8 mouse cellular contexts compared by ENCODE assay signal in genomic region chr13:55445361-55446091, GRCm38 (mm10). TPM values are rescaled to one million over a fixed set of nuclear protein-coding genes. Genes with fewer than 3 reads are reported as not detected.
DNase-seq lines count a peak whose midpoint lies in the region; ATAC-seq and TF ChIP-seq lines count a peak whose summit lies in the region.

No protein-coding gene starts in this region.

- peak overlapping the region; percentile 78 for H3K9ac ChIP-seq in heart, postnatal 0 days (replicated peaks; ENCODE audit: low read depth, low read length)

- no peak for ATAC-seq in heart, postnatal 0 days (ENCODE audit: insufficient read depth, low read depth)

- WGBS in heart, postnatal 0 days: under 1% methylated on average over 62 of the region's 66 CpGs
- 1% methylated on average over 66 of the region's 66 CpGs for WGBS in midbrain, embryonic 10.5 days

- no peaks in the 10 kb centered on the region for H3K9me3 ChIP-seq in heart, postnatal 0 days (replicated peaks; ENCODE audit: control insufficient read depth, low read length)
- H3K9me3 ChIP-seq in midbrain, embryonic 10.5 days (replicated peaks): no peaks in the 10 kb centered on the region

- H3K4me1 ChIP-seq in bone marrow macrophage, adult 2 months (ENCODE audit: control insufficient read depth, insufficient read depth, low read length): peaks cover 26% of the 10 kb centered on the region
- peaks cover 41% of the 10 kb centered on the region for H3K4me1 ChIP-seq in heart, postnatal 0 days (ENCODE audit: control insufficient read depth, insufficient read depth)
- H3K4me1 ChIP-seq in midbrain, embryonic 10.5 days: peaks cover 37% of the 10 kb centered on the region

- H3K36me3 ChIP-seq in heart, postnatal 0 days (replicated peaks; ENCODE audit: control insufficient read depth, insufficient read depth, low read length): peaks cover 5% of the 10 kb centered on the region; the same call in 1 of the 2 replicates
- H3K36me3 ChIP-seq in midbrain, embryonic 10.5 days: peaks cover 25% of the 10 kb centered on the region

- TF ChIP-seq CTCF in layer of hippocampus, adult 2 months (conservative IDR thresholded peaks at IDR 0.05): no peak; the same call in 1 of the 2 replicates
- TF ChIP-seq CTCF in bone marrow macrophage, adult 2 months (IDR thresholded peaks at IDR 0.05; ENCODE audit: low read depth, low read length): no peak
- TF ChIP-seq CTCF in heart, postnatal 0 days (IDR thresholded peaks at IDR 0.05; ENCODE audit: low read depth): no peak

- peak overlapping the region; percentile 81 for H3K4me2 ChIP-seq in heart, postnatal 0 days (ENCODE audit: low read depth, low read length)

- TF ChIP-seq POLR2A in bone marrow macrophage, adult 2 months (IDR thresholded peaks at IDR 0.05; ENCODE audit: borderline replicate concordance, low read depth, low read length): no peak

- DNase-seq in layer of hippocampus, adult 2 months (ENCODE audit: low spot score in 2 of 2): no peak
- DNase-seq in layer of hippocampus, postnatal 14 days (ENCODE audit: low spot score in 2 of 2): no peak
- DNase-seq in heart, postnatal 0 days (ENCODE audit: low spot score): no peak
- peak; percentile 77 for DNase-seq in midbrain, embryonic 10.5 days (ENCODE audit: low spot score)
- DNase-seq in ovary, postnatal 14 days (ENCODE audit: low spot score): no peak
- DNase-seq in cerebellum, postnatal 25 days: no peak
- no peak for DNase-seq in gastrocnemius, postnatal 4 days (ENCODE audit: low spot score in 2 of 2)

- peak overlapping the region; percentile 70 for H3K4me3 ChIP-seq in layer of hippocampus, adult 2 months
- H3K4me3 ChIP-seq in bone marrow macrophage, adult 2 months (ENCODE audit: insufficient read depth, low read length): peak overlapping the region; percentile 93
- H3K4me3 ChIP-seq in heart, postnatal 0 days (ENCODE audit: low read depth, low read length): peak overlapping the region; percentile 74
- peak overlapping the region; percentile 93 for H3K4me3 ChIP-seq in midbrain, embryonic 10.5 days

- no peaks in the 10 kb centered on the region for H3K27me3 ChIP-seq in heart, postnatal 0 days (ENCODE audit: control insufficient read depth, insufficient read depth, low read length)
- H3K27me3 ChIP-seq in midbrain, embryonic 10.5 days (ENCODE audit: low read depth, poor library complexity, severe bottlenecking): no peaks in the 10 kb centered on the region

- no peak for TF ChIP-seq EP300 in heart, postnatal 0 days (IDR thresholded peaks at IDR 0.05; ENCODE audit: low read depth)

- peak overlapping the region; percentile 94 for H3K27ac ChIP-seq in layer of hippocampus, adult 2 months
- H3K27ac ChIP-seq in bone marrow macrophage, adult 2 months (ENCODE audit: insufficient read depth, low read depth, low read length): peak overlapping the region; percentile 78
- peak overlapping the region; percentile 89 for H3K27ac ChIP-seq in heart, postnatal 0 days (ENCODE audit: low read depth)
- peak overlapping the region; percentile 98 for H3K27ac ChIP-seq in midbrain, embryonic 10.5 days (replicated peaks)

RNA-seq across cellular contexts. Expression of gene Grk6, which starts 0.7 kb away (rescaled TPM):
- total RNA-seq in layer of hippocampus, adult 2 months (2021): 10 to 100 TPM; 64.8 to 65.8 TPM
- 10 to 100 TPM; 74.2 to 76.8 TPM for total RNA-seq in layer of hippocampus, postnatal 14 days (2021)
- polyA plus RNA-seq in bone marrow macrophage, adult 2 months (2012; ENCODE audit: insufficient read depth, insufficient read length, missing spikeins): 42.1 and 43.0 TPM in 2 replicates
- 27.2 and 44.4 TPM in 2 replicates for total RNA-seq in heart, postnatal 0 days (2014; rRNA removed; ENCODE audit: low replicate concordance)
- 10.7 TPM in 2 replicates for polyA plus RNA-seq in heart, postnatal 0 days (2015; fragmentation: Nextera tagmentation; extraction: Ambion mirVana)
- 41.8 and 51.4 TPM in 2 replicates for polyA plus RNA-seq in midbrain, embryonic 10.5 days (2016; fragmentation: Nextera tagmentation; extraction: Ambion mirVana)
- total RNA-seq in gastrocnemius, postnatal 4 days (2021): 10 to 100 TPM; 32.9 TPM

RNA-seq across cellular contexts. Expression of gene Prr7, which starts 18.5 kb away (rescaled TPM):
- 10 to 100 TPM; 83.0 to 84.5 TPM for total RNA-seq in layer of hippocampus, adult 2 months (2021)
- 10 to 100 TPM; 89.9 to 92.7 TPM for total RNA-seq in layer of hippocampus, postnatal 14 days (2021)
- not detected in 2 replicates for polyA plus RNA-seq in bone marrow macrophage, adult 2 months (2012; ENCODE audit: insufficient read depth, insufficient read length, missing spikeins)
- 3.6 and 8.2 TPM in 2 replicates for total RNA-seq in heart, postnatal 0 days (2014; rRNA removed; ENCODE audit: low replicate concordance)
- 0.08 TPM in 1 of 2 replicates, not detected in the other for polyA plus RNA-seq in heart, postnatal 0 days (2015; fragmentation: Nextera tagmentation; extraction: Ambion mirVana)
- polyA plus RNA-seq in midbrain, embryonic 10.5 days (2016; fragmentation: Nextera tagmentation; extraction: Ambion mirVana): 0.69 and 0.87 TPM in 2 replicates
- total RNA-seq in gastrocnemius, postnatal 4 days (2021): 1 to 10 TPM; 4.3 to 4.7 TPM

RNA-seq across cellular contexts. Expression of gene F12, which starts 18.9 kb away (rescaled TPM):
- under 1 TPM; 0.44 to 0.93 TPM for total RNA-seq in layer of hippocampus, adult 2 months (2021)
- under 1 TPM; 0.32 to 0.69 TPM for total RNA-seq in layer of hippocampus, postnatal 14 days (2021)
- not detected in 2 replicates for polyA plus RNA-seq in bone marrow macrophage, adult 2 months (2012; ENCODE audit: insufficient read depth, insufficient read length, missing spikeins)
- 0.12 TPM in 1 of 2 replicates, not detected in the other for total RNA-seq in heart, postnatal 0 days (2014; rRNA removed; ENCODE audit: low replicate concordance)
- polyA plus RNA-seq in heart, postnatal 0 days (2015; fragmentation: Nextera tagmentation; extraction: Ambion mirVana): not detected in 2 replicates
- polyA plus RNA-seq in midbrain, embryonic 10.5 days (2016; fragmentation: Nextera tagmentation; extraction: Ambion mirVana): 0.14 TPM in 1 of 2 replicates, not detected in the other
- under 1 TPM; 0.22 to 0.70 TPM for total RNA-seq in gastrocnemius, postnatal 4 days (2021)

RNA-seq across cellular contexts. Expression of gene Pfn3, which starts 30.5 kb away (rescaled TPM):
- total RNA-seq in layer of hippocampus, adult 2 months (2021): not detected
- not detected for total RNA-seq in layer of hippocampus, postnatal 14 days (2021)
- not detected in 2 replicates for polyA plus RNA-seq in bone marrow macrophage, adult 2 months (2012; ENCODE audit: insufficient read depth, insufficient read length, missing spikeins)
- total RNA-seq in heart, postnatal 0 days (2014; rRNA removed; ENCODE audit: low replicate concordance): not detected in 2 replicates
- polyA plus RNA-seq in heart, postnatal 0 days (2015; fragmentation: Nextera tagmentation; extraction: Ambion mirVana): not detected in 2 replicates
- not detected in 2 replicates for polyA plus RNA-seq in midbrain, embryonic 10.5 days (2016; fragmentation: Nextera tagmentation; extraction: Ambion mirVana)
- not detected for total RNA-seq in gastrocnemius, postnatal 4 days (2021)

RNA-seq across cellular contexts. Expression of gene Dbn1, which starts 42.4 kb away (rescaled TPM):
- total RNA-seq in layer of hippocampus, adult 2 months (2021): 100 to 1,000 TPM; 396 to 403 TPM
- total RNA-seq in layer of hippocampus, postnatal 14 days (2021): 100 to 1,000 TPM; 335 to 353 TPM
- polyA plus RNA-seq in bone marrow macrophage, adult 2 months (2012; ENCODE audit: insufficient read depth, insufficient read length, missing spikeins): 0.62 and 1.2 TPM in 2 replicates
- 38.5 and 46.0 TPM in 2 replicates for total RNA-seq in heart, postnatal 0 days (2014; rRNA removed; ENCODE audit: low replicate concordance)
- 30.2 and 30.9 TPM in 2 replicates for polyA plus RNA-seq in heart, postnatal 0 days (2015; fragmentation: Nextera tagmentation; extraction: Ambion mirVana)
- polyA plus RNA-seq in midbrain, embryonic 10.5 days (2016; fragmentation: Nextera tagmentation; extraction: Ambion mirVana): 381 and 466 TPM in 2 replicates
- 100 to 1,000 TPM; 127 to 147 TPM for total RNA-seq in gastrocnemius, postnatal 4 days (2021)
